8 mouse cellular contexts compared by ENCODE assay signal in genomic region chr6:86526961-86527740, GRCm38 (mm10). TPM values are rescaled to one million over a fixed set of nuclear protein-coding genes. Genes with fewer than 3 reads are reported as not detected.
DNase-seq lines count a peak whose midpoint lies in the region; ATAC-seq lines count a peak whose summit lies in the region.

No protein-coding gene starts in this region.

- H3K4me3 ChIP-seq in forebrain, embryonic 10.5 days = peak overlapping the region; percentile 98
- H3K4me3 ChIP-seq in hindbrain, embryonic 12.5 days = peak overlapping the region; percentile 97
- peak overlapping the region; percentile 92 for H3K4me3 ChIP-seq in midbrain, embryonic 16.5 days (ENCODE audit: low read depth, low read length)
- H3K4me3 ChIP-seq in stomach, embryonic 14.5 days (ENCODE audit: low read depth, low read length) = peak overlapping the region; percentile 88

- H3K4me2 ChIP-seq in hindbrain, embryonic 12.5 days (replicated peaks) = peak overlapping the region; percentile 92
- H3K4me2 ChIP-seq in midbrain, embryonic 16.5 days (ENCODE audit: low read length) = peak overlapping the region; percentile 68
- H3K4me2 ChIP-seq in stomach, embryonic 14.5 days (replicated peaks; ENCODE audit: low read depth, low read length) = peak overlapping the region; percentile 74

- no peaks in the 10 kb centered on the region for H3K27me3 ChIP-seq in forebrain, embryonic 10.5 days (ENCODE audit: poor library complexity, severe bottlenecking)
- H3K27me3 ChIP-seq in hindbrain, embryonic 12.5 days = no peaks in the 10 kb centered on the region
- H3K27me3 ChIP-seq in midbrain, embryonic 16.5 days (ENCODE audit: control insufficient read depth, insufficient read depth, low read depth, low read length) = no peaks in the 10 kb centered on the region
- H3K27me3 ChIP-seq in stomach, embryonic 14.5 days (ENCODE audit: control insufficient read depth, insufficient read depth, low read length) = no peaks in the 10 kb centered on the region

- peaks cover 52% of the 10 kb centered on the region for H3K36me3 ChIP-seq in forebrain, embryonic 10.5 days (replicated peaks)
- peaks cover 17% of the 10 kb centered on the region for H3K36me3 ChIP-seq in hindbrain, embryonic 12.5 days
- peaks cover 2% of the 10 kb centered on the region; the same call in 1 of the 2 replicates for H3K36me3 ChIP-seq in midbrain, embryonic 16.5 days (ENCODE audit: control insufficient read depth, insufficient read depth, low read length)
- H3K36me3 ChIP-seq in stomach, embryonic 14.5 days (ENCODE audit: control insufficient read depth, insufficient read depth, low read length) = peaks cover 16% of the 10 kb centered on the region

- peak; percentile 90 to 96 for DNase-seq in cerebellum, postnatal 25 days
- DNase-seq in cerebellum, adult 9-10 months = no peak
- peak; percentile 86 for DNase-seq in adrenal gland, postnatal 14 days
- peak; percentile 87 for DNase-seq in forebrain, embryonic 10.5 days (ENCODE audit: extremely low spot score, low spot score)
- DNase-seq in liver = peak; percentile 75

- peak; percentile 74 for ATAC-seq in hindbrain, embryonic 12.5 days (ENCODE audit: low FRiP score)
- peak; percentile 75 for ATAC-seq in midbrain, embryonic 16.5 days
- ATAC-seq in stomach, embryonic 14.5 days (ENCODE audit: insufficient number of reproducible peaks, insufficient read depth, low FRiP score, low read depth) = peak; percentile 70

- H3K4me1 ChIP-seq in forebrain, embryonic 10.5 days = peaks cover 31% of the 10 kb centered on the region
- H3K4me1 ChIP-seq in hindbrain, embryonic 12.5 days = peaks cover 25% of the 10 kb centered on the region
- peaks cover 26% of the 10 kb centered on the region for H3K4me1 ChIP-seq in midbrain, embryonic 16.5 days (ENCODE audit: control insufficient read depth, insufficient read depth, low read length)
- 0 out of 2 replicates have a peak, but pooled peaks cover 6% of the 10 kb centered on the region for H3K4me1 ChIP-seq in stomach, embryonic 14.5 days (ENCODE audit: control insufficient read depth, insufficient read depth, low read length)

- WGBS in forebrain, embryonic 10.5 days = 6% methylated on average over 49 of the region's 49 CpGs
- 6% methylated on average over 49 of the region's 49 CpGs for WGBS in hindbrain, embryonic 12.5 days
- WGBS in midbrain, embryonic 16.5 days = 4% methylated on average over 49 of the region's 49 CpGs
- 5% methylated on average over 49 of the region's 49 CpGs for WGBS in stomach, embryonic 14.5 days

- H3K27ac ChIP-seq in forebrain, embryonic 10.5 days = peak overlapping the region; percentile 100
- peak overlapping the region; percentile 100 for H3K27ac ChIP-seq in hindbrain, embryonic 12.5 days
- H3K27ac ChIP-seq in midbrain, embryonic 16.5 days (ENCODE audit: low read length) = peak overlapping the region; percentile 100
- H3K27ac ChIP-seq in stomach, embryonic 14.5 days (ENCODE audit: low read length) = peak overlapping the region; percentile 100

- peak overlapping the region; percentile 98 for H3K9ac ChIP-seq in hindbrain, embryonic 12.5 days
- H3K9ac ChIP-seq in midbrain, embryonic 16.5 days (ENCODE audit: low read depth, low read length) = peak overlapping the region; percentile 97
- H3K9ac ChIP-seq in stomach, embryonic 14.5 days (replicated peaks; ENCODE audit: low read depth, low read length) = peak overlapping the region; percentile 92

- H3K9me3 ChIP-seq in forebrain, embryonic 10.5 days = no peaks in the 10 kb centered on the region
- H3K9me3 ChIP-seq in hindbrain, embryonic 12.5 days (replicated peaks) = no peaks in the 10 kb centered on the region
- H3K9me3 ChIP-seq in midbrain, embryonic 16.5 days (replicated peaks; ENCODE audit: control insufficient read depth, low read length, poor library complexity, severe bottlenecking) = no peaks in the 10 kb centered on the region
- no peaks in the 10 kb centered on the region for H3K9me3 ChIP-seq in stomach, embryonic 14.5 days (ENCODE audit: control insufficient read depth, low read depth, low read length)

RNA-seq across cellular contexts. Expression of gene Pcbp1, which starts 1.0 kb away (rescaled TPM):
- total RNA-seq in adrenal gland, postnatal 14 days (2021) = 260 TPM in 2 replicates
- polyA plus RNA-seq in forebrain, embryonic 10.5 days (2016; fragmentation: Nextera tagmentation; extraction: Ambion mirVana) = 305 and 358 TPM in 2 replicates
- polyA plus RNA-seq in hindbrain, embryonic 12.5 days (2016; fragmentation: Nextera tagmentation; extraction: Ambion mirVana) = 557 and 561 TPM in 2 replicates
- 190 and 269 TPM in 2 replicates for polyA plus RNA-seq in midbrain, embryonic 16.5 days (2015; fragmentation: Nextera tagmentation; extraction: Ambion mirVana)
- polyA plus RNA-seq in stomach, embryonic 14.5 days (2014; fragmentation: Nextera tagmentation; extraction: Ambion mirVana) = 230 and 234 TPM in 2 replicates
